Mouse (Mus musculus): ENCODE measurements at regions not wholly inside any gene's neighbourhood (a gene's known extent, or its start where the extent isn't known, plus 50 kb on each side); places are given as distances from the start of the nearest gene placed in this dataset.
A peak's percentile ranks its signal among the peaks of the same experiment; 100 is the strongest.

DNA sequence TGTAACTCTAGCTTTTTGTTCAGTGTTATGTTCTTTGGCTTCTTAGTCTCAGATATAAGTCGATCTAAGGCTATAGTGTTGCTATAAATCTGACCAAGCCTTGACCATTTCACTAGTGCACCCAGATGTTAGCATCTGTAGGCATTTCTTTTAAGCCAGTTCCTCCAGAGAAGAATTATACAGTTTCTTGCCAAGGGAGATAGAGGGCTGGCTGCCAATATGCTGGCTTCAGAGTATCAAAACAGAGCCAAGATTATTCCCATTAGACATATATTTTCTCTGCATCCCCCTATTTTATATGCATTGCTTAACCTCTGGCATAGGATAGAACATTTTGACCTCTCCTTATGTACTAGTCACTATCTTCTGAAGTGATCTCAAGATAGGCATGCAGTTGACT, 487.5 kb downstream of the Synb start:
- no peak for DNase-seq (ENCODE audit: low spot score in 2 of 2)

DNA sequence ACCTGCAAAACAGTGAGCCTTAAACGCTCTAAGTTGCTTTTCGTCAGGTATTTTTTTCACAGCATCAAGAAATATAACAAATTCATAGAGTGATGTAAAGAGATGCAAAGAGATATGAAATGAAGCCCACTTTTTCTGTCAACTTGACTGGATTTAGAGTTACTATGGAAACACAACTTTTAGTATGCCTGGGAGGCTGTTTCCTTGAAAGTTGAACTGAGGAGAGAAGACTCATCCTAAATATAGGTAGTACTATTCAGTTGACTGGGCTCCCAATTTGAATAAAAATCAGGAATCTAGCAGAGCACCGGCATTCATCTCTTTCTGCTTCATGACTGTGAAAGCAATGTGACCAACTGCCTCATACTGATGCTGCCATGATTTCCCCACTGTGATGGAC, 509.7 kb downstream of the Synb start:
- DNase-seq (ENCODE audit: low spot score in 2 of 2) = no peak

DNA sequence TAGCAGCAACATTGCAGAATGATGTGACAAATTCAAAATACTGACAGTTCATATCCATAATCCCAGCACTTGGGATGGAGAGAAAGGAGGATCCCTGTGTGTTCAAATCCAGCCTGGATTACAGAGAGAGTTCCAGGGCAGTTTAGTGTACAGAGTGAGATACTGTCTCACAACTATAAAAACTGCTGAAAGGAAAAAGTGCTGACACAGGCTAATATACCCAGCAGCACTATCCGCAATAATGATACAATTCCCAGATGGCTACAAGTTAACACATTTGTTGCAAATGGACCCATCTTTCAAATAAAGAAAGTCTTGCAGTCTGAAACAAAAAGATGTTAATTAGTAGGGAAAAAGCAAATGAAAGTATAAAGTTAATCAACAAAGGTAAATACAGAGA, 510.9 kb downstream of the Synb start:
- DNase-seq (ENCODE audit: low spot score in 2 of 2) = no peak

DNA sequence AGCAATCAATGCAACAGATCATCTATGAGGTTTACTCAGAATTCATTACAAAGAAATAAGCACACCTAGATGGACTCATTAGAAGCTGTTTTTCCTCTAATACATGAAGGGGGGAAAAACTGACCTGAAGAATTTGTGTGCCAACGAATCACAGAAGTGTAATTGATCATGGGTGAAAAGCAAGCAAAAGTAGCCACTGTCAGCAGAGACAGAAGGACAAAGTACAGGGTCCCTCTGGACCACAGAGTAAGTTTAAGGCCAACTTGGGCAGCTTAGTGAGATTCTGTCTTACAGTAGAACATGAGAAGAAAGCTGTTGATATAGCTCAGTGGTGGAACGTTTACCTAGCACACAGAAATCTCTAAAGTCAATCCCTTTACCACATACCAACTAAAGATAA, 523.7 kb downstream of the Synb start:
- DNase-seq (ENCODE audit: low spot score in 2 of 2) = no peak

- DNase-seq (ENCODE audit: low spot score in 2 of 2) = no peak
Measured at GRCm38 (mm10) chr14:68762916-68763315, 531.2 kb downstream of the Synb start.

DNA sequence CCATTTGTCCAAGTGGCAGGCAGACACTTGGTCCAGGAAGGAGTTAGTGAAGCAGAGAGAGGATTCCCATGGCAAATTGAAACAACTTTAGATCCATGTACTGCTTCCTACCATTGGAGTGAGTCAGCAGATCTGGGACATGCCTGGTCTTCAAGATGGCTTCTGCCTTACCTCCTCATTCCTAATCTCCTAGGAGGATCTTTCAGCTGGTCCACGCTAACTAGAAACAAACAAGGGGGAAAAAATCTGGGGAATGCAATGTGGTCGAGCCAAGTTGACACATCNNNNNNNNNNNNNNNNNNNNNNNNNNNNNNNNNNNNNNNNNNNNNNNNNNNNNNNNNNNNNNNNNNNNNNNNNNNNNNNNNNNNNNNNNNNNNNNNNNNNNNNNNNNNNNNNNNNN, 549.4 kb downstream of the Synb start:
- DNase-seq (ENCODE audit: low spot score in 2 of 2) = no peak

DNA sequence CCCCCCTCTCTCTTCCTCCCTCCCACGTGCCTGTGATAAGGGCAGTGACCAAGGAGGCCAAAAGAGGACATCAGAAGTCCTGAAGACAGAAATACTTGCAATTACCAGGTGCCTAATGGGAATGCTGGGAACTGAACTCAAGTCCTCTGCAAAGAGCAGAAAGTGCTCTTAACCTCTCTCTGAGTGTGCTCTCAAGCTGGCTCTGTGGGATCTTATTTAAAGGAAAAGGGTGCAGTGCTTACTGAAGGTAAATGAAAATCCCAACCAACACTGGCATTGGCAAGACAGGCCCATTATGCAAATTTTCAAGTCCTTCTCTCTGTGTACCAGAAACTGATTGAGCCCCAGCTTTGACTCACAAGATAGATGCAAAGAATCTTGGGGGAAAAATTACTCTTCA, 555.6 kb downstream of the Synb start:
- no peak for DNase-seq (ENCODE audit: low spot score in 2 of 2)

GRCm38 (mm10) chr14:68735756-68736155, 558.3 kb downstream of the Synb start:
- peak in 1 of 2 experiments; percentile 61 for DNase-seq (ENCODE audit: low spot score in 2 of 2)

DNA sequence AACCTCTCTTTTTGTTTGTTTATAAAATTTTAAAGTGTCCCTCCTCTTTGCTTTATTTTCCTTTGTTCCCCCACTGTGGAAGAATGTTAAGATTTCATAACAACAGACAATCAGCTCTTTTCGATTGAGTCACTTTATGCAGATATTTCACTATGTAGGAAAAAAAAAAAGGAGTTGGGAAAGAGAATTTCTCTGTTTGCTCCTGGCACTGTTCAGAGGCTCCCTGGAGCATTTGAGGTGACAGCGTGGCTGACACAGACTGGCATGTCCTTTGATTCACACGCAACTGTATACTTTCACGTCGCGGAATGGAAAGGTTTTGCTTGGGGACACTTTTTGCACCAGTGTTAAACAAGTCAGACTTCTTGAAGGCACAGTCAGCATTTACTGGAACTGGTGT, 572.9 kb downstream of the Synb start:
- DNase-seq (ENCODE audit: low spot score in 2 of 2) = no peak

GRCm38 (mm10) chr14:68719429-68720160, 574.5 kb downstream of the Synb start:
- DNase-seq (ENCODE audit: low spot score in 2 of 2) = no peak

DNA sequence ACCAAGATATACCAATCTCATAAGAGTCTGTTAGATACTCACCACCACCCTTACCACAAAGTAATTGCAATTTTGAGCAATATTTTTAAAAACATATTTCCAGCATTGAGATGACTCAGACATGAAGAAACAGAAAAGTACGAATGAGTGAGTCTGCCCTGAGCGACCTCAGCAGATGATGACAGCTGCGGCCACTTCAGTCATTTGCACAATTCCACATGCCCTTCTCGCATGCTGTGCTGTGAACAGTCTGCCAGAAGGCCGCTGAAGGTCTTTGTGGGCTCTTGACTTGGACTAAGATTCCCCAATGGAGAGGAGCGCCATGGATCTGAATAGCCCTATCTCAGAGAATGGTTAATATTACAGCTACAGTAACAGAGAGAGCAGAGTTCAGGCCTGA, 575.3 kb downstream of the Synb start:
- DNase-seq (ENCODE audit: low spot score in 2 of 2) = no peak

All from gastrocnemius, postnatal 4 days (tissue).